Mouse (Mus musculus): ENCODE measurements around the gene Apoc4. TPM values are rescaled to one million over a fixed set of nuclear protein-coding genes. Genes with fewer than 3 reads are reported as not detected.

The Apoc4 gene
- total RNA-seq, 4 experiments from 2014 or later: 1.2 TPM; not detected in 3

- no peak for DNase-seq (ENCODE audit: low spot score in 2 of 2)
Measured at GRCm38 (mm10) chr7:19678901-19679300, 2.4 kb downstream of the Apoc4 start.

- no peak for DNase-seq (ENCODE audit: low spot score in 2 of 2)
Measured at GRCm38 (mm10) chr7:19677872-19678271, 3.4 kb downstream of the Apoc4 start, which contains the start of gene Apoc2. TSS of gene Apoc2 (minus strand) at chr7:19677941.

- DNase-seq (ENCODE audit: low spot score in 2 of 2): no peak
Measured at GRCm38 (mm10) chr7:19676662-19677061, 4.6 kb downstream of the Apoc4 start.

GRCm38 (mm10) chr7:19675824-19676223 is 5.5 kb downstream of the Apoc4 start:
- DNase-seq (ENCODE audit: low spot score in 2 of 2): no peak

GRCm38 (mm10) chr7:19673083-19673699 is 8.1 kb downstream of the Apoc4 start:
- DNase-seq (ENCODE audit: low spot score in 2 of 2): no peak

GRCm38 (mm10) chr7:19671511-19671910 is 9.8 kb downstream of the Apoc4 start:
- no peak for DNase-seq (ENCODE audit: low spot score in 2 of 2)

- peak; percentile 94 to 96 for DNase-seq (ENCODE audit: low spot score in 2 of 2)
Measured at GRCm38 (mm10) chr7:19668947-19669721, 12.1 kb downstream of the Apoc4 start.

GRCm38 (mm10) chr7:19667434-19667833 is 13.8 kb downstream of the Apoc4 start:
- DNase-seq (ENCODE audit: low spot score in 2 of 2): no peak

GRCm38 (mm10) chr7:19666750-19667149 is 14.5 kb downstream of the Apoc4 start:
- DNase-seq (ENCODE audit: low spot score in 2 of 2): no peak

GRCm38 (mm10) chr7:19664955-19665841 is 16.1 kb downstream of the Apoc4 start, which contains the start of gene Clptm1:
TSS of gene Clptm1 (minus strand) at chr7:19665033.
- DNase-seq (ENCODE audit: low spot score in 2 of 2): peak; percentile 96 to 98

- no peak for DNase-seq (ENCODE audit: low spot score in 2 of 2)
Measured at GRCm38 (mm10) chr7:19664455-19664954, 16.8 kb downstream of the Apoc4 start.

- no peak for DNase-seq (ENCODE audit: low spot score in 2 of 2)
Measured at GRCm38 (mm10) chr7:19663940-19664339, 17.3 kb downstream of the Apoc4 start.

- DNase-seq (ENCODE audit: low spot score in 2 of 2): no peak
Measured at GRCm38 (mm10) chr7:19652614-19653013, 28.7 kb downstream of the Apoc4 start.

GRCm38 (mm10) chr7:19651063-19651786 is 30.1 kb downstream of the Apoc4 start:
- DNase-seq (ENCODE audit: low spot score in 2 of 2): no peak

GRCm38 (mm10) chr7:19641223-19641622 is 40.1 kb downstream of the Apoc4 start:
- no peak for DNase-seq (ENCODE audit: low spot score in 2 of 2)

GRCm38 (mm10) chr7:19635074-19635827 is 46.0 kb downstream of the Apoc4 start:
- no peak for DNase-seq (ENCODE audit: low spot score in 2 of 2)

- DNase-seq (ENCODE audit: low spot score in 2 of 2): no peak
Measured at GRCm38 (mm10) chr7:19634591-19634990, 46.7 kb downstream of the Apoc4 start.

GRCm38 (mm10) chr7:19633855-19634254 is 47.4 kb downstream of the Apoc4 start:
- DNase-seq (ENCODE audit: low spot score in 2 of 2): no peak

GRCm38 (mm10) chr7:19633197-19633596 is 48.1 kb downstream of the Apoc4 start:
- no peak for DNase-seq (ENCODE audit: low spot score in 2 of 2)

GRCm38 (mm10) chr7:19632720-19633119 is 48.6 kb downstream of the Apoc4 start:
- DNase-seq (ENCODE audit: low spot score in 2 of 2): no peak
